Mouse (Mus musculus): ENCODE measurements at regions not wholly inside any gene's neighbourhood (a gene's known extent, or its start where the extent isn't known, plus 50 kb on each side); places are given as distances from the start of the nearest gene placed in this dataset.
"Not testable (repeated sequence)": the region's sequence is repeated elsewhere in the genome, so short reads cannot be mapped to it uniquely, and the experiment has no call there.

DNA sequence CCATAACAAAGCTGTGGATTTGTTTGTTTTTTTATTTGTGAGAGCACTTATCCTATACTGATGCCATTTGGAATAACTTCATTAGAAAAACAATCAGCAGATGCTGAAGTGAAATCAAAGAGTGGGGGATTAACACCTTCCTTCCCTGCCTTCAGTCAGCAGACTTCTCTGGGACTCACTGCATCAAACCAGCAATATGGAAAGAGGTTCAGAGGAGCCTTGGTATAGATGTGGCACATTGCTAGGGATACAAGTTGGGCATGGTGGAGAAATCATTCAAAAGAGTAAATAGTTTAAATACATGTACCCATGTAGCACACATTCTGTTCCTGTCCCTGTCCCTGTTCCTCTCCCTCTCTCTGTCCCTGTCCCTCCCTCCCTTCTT is 364.0 kb upstream of the Rgs18 start:
- no peak for DNase-seq
- no peak overlapping the region for H3K27ac ChIP-seq (ENCODE audit: insufficient read depth, low read length)

GRCm38 (mm10) chr1:145138452-145139266 is 363.4 kb upstream of the Rgs18 start:
- no peaks in the 10 kb centered on the region for H3K27me3 ChIP-seq (ENCODE audit: control insufficient read depth, insufficient read depth, low read length)
- DNase-seq: no peak
- WGBS: 15% methylated on average over 2 of the region's 2 CpGs
- no peak overlapping the region for H3K27ac ChIP-seq (ENCODE audit: insufficient read depth, low read length)
- H3K4me3 ChIP-seq (replicated peaks; ENCODE audit: insufficient read depth, low read depth, low read length): no peak overlapping the region
- no peaks in the 10 kb centered on the region for H3K4me1 ChIP-seq (ENCODE audit: control insufficient read depth, insufficient read depth, low read length)
- TF ChIP-seq POLR2A (IDR thresholded peaks at IDR 0.05; ENCODE audit: borderline replicate concordance, insufficient read depth, low read length) (no peak), CTCF (IDR thresholded peaks at IDR 0.05; ENCODE audit: borderline replicate concordance, insufficient read depth, low read depth, low read length) (no peak)

More for the DNA sequence above, 364.0 kb upstream of the Rgs18 start:
- Histone ChIP-seq H3K4me1 (ENCODE audit: control insufficient read depth, insufficient read depth, low read length) (no peaks in the 10 kb centered on the region), H3K4me3 (replicated peaks; ENCODE audit: insufficient read depth, low read depth, low read length) (no peak overlapping the region), H3K27me3 (ENCODE audit: control insufficient read depth, insufficient read depth, low read length) (no peaks in the 10 kb centered on the region)
- TF ChIP-seq POLR2A (IDR thresholded peaks at IDR 0.05; ENCODE audit: borderline replicate concordance, insufficient read depth, low read length) (no peak), CTCF (IDR thresholded peaks at IDR 0.05; ENCODE audit: borderline replicate concordance, insufficient read depth, low read depth, low read length) (no peak)

DNA sequence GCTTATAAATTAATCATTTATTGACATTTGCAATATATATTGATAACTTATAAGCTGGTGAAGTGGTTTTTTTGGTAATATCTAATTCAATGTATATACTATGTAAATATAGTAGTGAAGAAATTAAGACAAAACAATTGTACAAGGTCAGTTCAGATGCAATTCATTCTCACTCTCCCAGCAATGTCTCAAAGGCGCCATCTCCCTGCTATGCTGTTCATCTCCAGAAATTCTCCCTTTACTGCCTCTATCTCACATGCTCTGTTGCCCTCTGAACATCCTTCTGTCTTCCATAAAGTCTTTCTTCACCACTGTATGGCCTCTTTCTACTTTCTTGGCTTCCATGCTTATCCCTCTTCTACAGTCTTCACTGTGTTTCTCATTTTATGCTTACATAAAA is 355.8 kb upstream of the Rgs18 start:
- DNase-seq: no peak
- 70% methylated on average over 1 of the region's 1 CpGs for WGBS
- TF ChIP-seq CTCF (IDR thresholded peaks at IDR 0.05; ENCODE audit: borderline replicate concordance, insufficient read depth, low read depth, low read length): no peak
- no peak for TF ChIP-seq POLR2A (IDR thresholded peaks at IDR 0.05; ENCODE audit: borderline replicate concordance, insufficient read depth, low read length)
- no peak overlapping the region for H3K4me3 ChIP-seq (replicated peaks; ENCODE audit: insufficient read depth, low read depth, low read length)
- no peak overlapping the region for H3K27ac ChIP-seq (ENCODE audit: insufficient read depth, low read length)
- no peaks in the 10 kb centered on the region for H3K27me3 ChIP-seq (ENCODE audit: control insufficient read depth, insufficient read depth, low read length)
- no peaks in the 10 kb centered on the region for H3K4me1 ChIP-seq (ENCODE audit: control insufficient read depth, insufficient read depth, low read length)

DNA sequence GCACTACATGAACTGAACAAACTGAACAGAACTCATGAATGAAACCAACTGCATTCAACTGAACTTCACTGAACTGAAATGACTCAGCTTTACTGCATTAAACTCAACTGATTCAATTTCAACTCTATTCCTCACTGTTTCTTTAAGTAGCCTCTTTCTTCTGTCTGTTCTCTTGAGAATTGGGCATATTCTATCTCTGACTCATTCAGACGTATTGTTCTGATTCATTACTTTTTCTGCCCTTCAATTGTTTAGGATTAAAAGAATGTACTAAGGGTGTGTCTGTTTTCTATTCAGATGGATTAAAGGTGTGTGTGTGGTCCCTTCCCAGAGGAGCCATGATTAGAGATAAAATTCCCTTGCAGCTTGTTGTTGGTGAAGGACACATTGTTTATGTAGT is 337.9 kb upstream of the Rgs18 start:
- no peak for TF ChIP-seq CTCF (IDR thresholded peaks at IDR 0.05; ENCODE audit: borderline replicate concordance, insufficient read depth, low read depth, low read length)
- TF ChIP-seq POLR2A (IDR thresholded peaks at IDR 0.05; ENCODE audit: borderline replicate concordance, insufficient read depth, low read length): no peak
- no peaks in the 10 kb centered on the region for H3K4me1 ChIP-seq (ENCODE audit: control insufficient read depth, insufficient read depth, low read length)
- 73% methylated on average over 1 of the region's 1 CpGs for WGBS
- no peaks in the 10 kb centered on the region for H3K27me3 ChIP-seq (ENCODE audit: control insufficient read depth, insufficient read depth, low read length)
- no peak overlapping the region for H3K27ac ChIP-seq (ENCODE audit: insufficient read depth, low read length)
- H3K4me3 ChIP-seq (replicated peaks; ENCODE audit: insufficient read depth, low read depth, low read length): no peak overlapping the region
- DNase-seq: no peak

DNA sequence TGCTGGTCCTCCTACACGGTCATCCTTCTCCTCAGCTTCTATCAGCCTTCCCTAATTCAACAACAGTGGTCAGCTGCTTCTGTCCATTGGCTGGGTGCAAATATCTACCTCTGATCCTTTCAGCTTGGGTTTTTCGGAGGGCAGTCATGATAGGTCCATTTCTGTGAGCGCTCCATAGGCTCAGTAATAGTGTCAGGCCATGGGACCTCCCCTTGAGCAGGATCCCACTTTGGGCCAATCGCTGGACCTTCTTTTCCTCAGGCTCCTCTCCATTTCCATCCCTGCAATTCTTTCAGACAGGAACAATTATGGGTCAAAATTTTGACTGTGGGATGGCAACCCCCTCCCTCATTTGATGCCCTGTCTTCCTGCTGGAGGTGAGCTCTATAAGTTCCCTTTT is 331.5 kb upstream of the Rgs18 start:
- not testable (repeated sequence) for H3K27ac ChIP-seq (ENCODE audit: insufficient read depth, low read length); H3K4me3 ChIP-seq (replicated peaks; ENCODE audit: insufficient read depth, low read depth, low read length); H3K27me3 ChIP-seq (ENCODE audit: control insufficient read depth, insufficient read depth, low read length); H3K4me1 ChIP-seq (ENCODE audit: control insufficient read depth, insufficient read depth, low read length); DNase-seq
- WGBS: 86% methylated on average over 4 of the region's 4 CpGs

DNA sequence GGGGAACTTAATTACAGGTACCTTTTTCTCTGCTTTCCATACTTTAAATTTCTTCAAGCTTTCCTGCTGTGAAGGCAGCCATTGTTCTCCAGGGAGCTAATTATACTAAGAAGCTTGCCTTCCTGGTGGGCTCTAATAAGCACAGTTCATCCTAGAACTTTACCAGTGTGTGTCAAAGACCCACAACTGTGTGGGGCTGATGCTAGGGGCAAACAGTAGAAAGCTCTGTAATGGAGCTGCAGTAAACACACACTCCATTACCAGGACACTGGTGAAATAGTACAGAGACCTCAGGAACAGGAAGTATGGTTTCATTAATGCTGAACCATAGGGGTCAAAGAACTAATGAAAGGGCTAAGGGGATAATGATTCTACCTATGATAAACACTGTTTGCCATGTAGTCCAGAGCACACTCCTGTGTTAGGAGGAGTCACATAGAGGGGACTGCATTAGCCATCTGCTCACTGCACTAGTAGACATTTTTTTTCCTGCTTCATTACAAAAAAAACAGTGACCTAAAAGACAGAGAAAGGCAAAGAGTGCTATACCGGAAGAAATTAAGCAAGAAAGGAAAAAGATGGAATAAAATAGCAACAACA is 290.1 kb upstream of the Rgs18 start:
- WGBS: 70% methylated on average over 1 of the region's 1 CpGs
- no peak for TF ChIP-seq POLR2A (IDR thresholded peaks at IDR 0.05; ENCODE audit: borderline replicate concordance, insufficient read depth, low read length)
- Histone ChIP-seq H3K27ac (ENCODE audit: insufficient read depth, low read length) (no peak overlapping the region), H3K4me3 (replicated peaks; ENCODE audit: insufficient read depth, low read depth, low read length) (no peak overlapping the region), H3K27me3 (ENCODE audit: control insufficient read depth, insufficient read depth, low read length) (no peaks in the 10 kb centered on the region), H3K4me1 (ENCODE audit: control insufficient read depth, insufficient read depth, low read length) (no peaks in the 10 kb centered on the region)
- DNase-seq: no peak

- Histone ChIP-seq H3K4me1 (ENCODE audit: control insufficient read depth, insufficient read depth, low read length) (no peaks in the 10 kb centered on the region), H3K4me3 (replicated peaks; ENCODE audit: insufficient read depth, low read depth, low read length) (no peak overlapping the region), H3K27ac (ENCODE audit: insufficient read depth, low read length) (no peak overlapping the region), H3K27me3 (ENCODE audit: control insufficient read depth, insufficient read depth, low read length) (no peaks in the 10 kb centered on the region)
- 86% methylated on average over 3 of the region's 3 CpGs for WGBS
- no peak for DNase-seq
- TF ChIP-seq CTCF (IDR thresholded peaks at IDR 0.05; ENCODE audit: borderline replicate concordance, insufficient read depth, low read depth, low read length) (no peak), POLR2A (IDR thresholded peaks at IDR 0.05; ENCODE audit: borderline replicate concordance, insufficient read depth, low read length) (no peak)
Measured at GRCm38 (mm10) chr1:145064384-145064783, 289.1 kb upstream of the Rgs18 start.

DNA sequence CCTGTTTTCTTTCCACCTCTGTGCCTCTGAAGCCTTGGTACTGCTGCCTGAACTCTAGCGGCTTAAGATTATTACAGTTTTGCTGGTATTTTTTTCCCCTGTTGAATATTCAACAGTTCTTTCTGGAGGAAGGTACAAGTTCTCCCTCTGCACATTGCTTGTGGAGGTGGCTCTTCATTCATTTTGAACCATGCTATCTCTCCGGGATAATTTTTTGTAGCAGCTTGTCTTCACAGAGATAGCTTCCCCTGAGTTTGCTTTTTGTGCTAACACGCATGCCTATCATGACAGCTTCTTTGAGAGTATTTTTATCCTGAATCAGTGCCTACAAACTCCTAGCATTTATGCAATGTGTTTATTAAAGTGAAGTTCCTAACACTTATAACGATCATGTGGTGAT is 240.4 kb upstream of the Rgs18 start:
- Histone ChIP-seq H3K4me1 (ENCODE audit: control insufficient read depth, insufficient read depth, low read length) (no peaks in the 10 kb centered on the region), H3K27me3 (ENCODE audit: control insufficient read depth, insufficient read depth, low read length) (no peaks in the 10 kb centered on the region), H3K4me3 (replicated peaks; ENCODE audit: insufficient read depth, low read depth, low read length) (no peak overlapping the region), H3K27ac (ENCODE audit: insufficient read depth, low read length) (no peak overlapping the region)
- 83% methylated on average over 4 of the region's 4 CpGs for WGBS
- TF ChIP-seq POLR2A (IDR thresholded peaks at IDR 0.05; ENCODE audit: borderline replicate concordance, insufficient read depth, low read length): no peak
- no peak for TF ChIP-seq CTCF (IDR thresholded peaks at IDR 0.05; ENCODE audit: borderline replicate concordance, insufficient read depth, low read depth, low read length)
- DNase-seq: no peak
